Mouse (Mus musculus) ES-E14 (cell line): ENCODE results near the gene Abhd2.

Experiments used
- CHD2 ChIP-seq: IDR thresholded peaks from 2 replicates; pipeline ENCODE4 v1.6.1; 2014; ENCODE audit warnings: mild to moderate bottlenecking, low read depth, low read length, inconsistent platforms
- HCFC1 ChIP-seq: IDR thresholded peaks from 2 replicates; pipeline ENCODE4 v1.6.1; 2012; ENCODE audit warnings: low read length, inconsistent platforms, borderline replicate concordance; ENCODE audit not compliant: insufficient read depth
- MAFK ChIP-seq: IDR thresholded peaks from 2 replicates; pipeline ENCODE4 v1.6.1; 2014; ENCODE audit warnings: mild to moderate bottlenecking, low read depth, low read length, inconsistent platforms; ENCODE audit not compliant: insufficient read depth
- ZC3H11A ChIP-seq: IDR thresholded peaks from 2 replicates; pipeline ENCODE4 v1.6.1; 2012; ENCODE audit warnings: low read depth, mild to moderate bottlenecking, inconsistent platforms, low read length, borderline replicate concordance
- ZNF384 ChIP-seq: IDR thresholded peaks from 2 replicates; pipeline ENCODE4 v1.6.1; 2012; ENCODE audit warnings: low read depth, low read length, inconsistent platforms

DNA sequence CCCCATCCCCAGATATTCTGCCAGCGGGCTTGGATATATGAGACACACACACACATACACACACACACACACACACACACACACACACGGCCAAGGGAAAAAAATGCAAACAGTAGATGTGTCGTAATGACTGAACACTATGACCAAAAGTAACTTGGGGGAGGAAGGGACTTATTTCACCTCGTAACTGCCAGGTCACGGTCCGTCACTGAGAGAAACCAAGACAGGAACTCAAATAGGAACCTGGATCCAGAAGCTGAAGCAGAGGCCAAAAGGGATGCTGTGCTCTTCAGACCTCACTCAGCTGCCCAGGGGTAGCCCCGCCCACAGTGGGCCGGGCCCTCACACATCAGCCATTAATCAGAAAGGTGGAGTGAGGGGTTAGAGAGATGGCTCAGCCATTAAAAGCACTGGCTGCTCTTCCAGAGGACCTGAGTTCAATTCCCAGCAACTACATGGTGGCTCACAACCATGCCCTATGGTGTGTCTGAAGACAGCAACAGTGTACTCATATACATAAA, 73.6 kb downstream of the Abhd2 start:
- TF ChIP-seq ZC3H11A (no peak), ZNF384 (no peak), CHD2 (no peak), HCFC1 (no peak), MAFK (no peak)
